Mouse (Mus musculus) cortical plate, adult 2 months (tissue): ENCODE measurements around the gene Nid2. TPM values are rescaled to one million over a fixed set of nuclear protein-coding genes. Genes with fewer than 3 reads are reported as not detected.

ENCODE experiments used
- H3K27ac ChIP-seq: fragments of 200-500 bp; 2 replicates; pipeline ENCODE4 v1.5.1; 2012; ENCODE audit warnings: low read length, control low read depth, inconsistent platforms; ENCODE audit not compliant: insufficient read depth
- H3K4me1 ChIP-seq: fragments of 200-500 bp; 2 replicates; pipeline ENCODE4 v1.6.1; 2011; ENCODE audit warnings: low read length; ENCODE audit not compliant: control insufficient read depth, insufficient read depth
- H3K4me3 ChIP-seq: fragments of 200-500 bp; 2 replicates; pipeline ENCODE4 v1.5.1; 2011; ENCODE audit warnings: mild to moderate bottlenecking, low read length, control low read depth; ENCODE audit not compliant: insufficient read depth
- CTCF ChIP-seq: fragments of 200-500 bp; IDR thresholded peaks from 2 replicates; pipeline ENCODE4 v1.5.1; 2011; ENCODE audit warnings: mild to moderate bottlenecking, control low read depth, low read length; ENCODE audit not compliant: insufficient read depth; ENCODE audit errors: extremely low read depth
- POLR2A ChIP-seq: fragments of 200-500 bp; IDR thresholded peaks from 2 replicates; pipeline ENCODE4 v1.6.1; 2011; ENCODE audit warnings: mild to moderate bottlenecking, low read length, control low read depth; ENCODE audit not compliant: insufficient read depth; ENCODE audit errors: extremely low read depth
- polyA plus RNA-seq: library from polyadenylated mRNA; depleted of rRNA; stranded (reverse); fragments of >200 nt; gene quantifications from 2 replicates; pipeline ENCODE4 v1.2.3, GENCODE M21; 2012; rRNA removed

Gene Nid2
- polyA plus RNA-seq, 1 experiment = 2.2 TPM

- TF ChIP-seq CTCF (no peak), POLR2A (no peak)
- H3K27ac ChIP-seq = no peak overlapping the region
- H3K4me1 ChIP-seq = peaks cover 1% of the 10 kb centered on the region; the same call in 1 of the 2 replicates
- H3K4me3 ChIP-seq = no peak overlapping the region
Measured at GRCm38 (mm10) chr14:19836289-19836688, 85.2 kb downstream of the Nid2 start.

GRCm38 (mm10) chr14:19839600-19840332, 88.7 kb downstream of the Nid2 start:
- Histone ChIP-seq H3K4me3 (peak overlapping the region; percentile 21; the same call in 1 of the 2 replicates), H3K4me1 (peaks cover 1% of the 10 kb centered on the region; the same call in 1 of the 2 replicates), H3K27ac (no peak overlapping the region)
- no peak for TF ChIP-seq POLR2A
- TF ChIP-seq CTCF = peak; percentile 73

- H3K27ac ChIP-seq = no peak overlapping the region
- no peak overlapping the region for H3K4me3 ChIP-seq
- H3K4me1 ChIP-seq = no peaks in the 10 kb centered on the region
- no peak for TF ChIP-seq POLR2A
- no peak for TF ChIP-seq CTCF
Measured at GRCm38 (mm10) chr14:19853471-19853870, 102.4 kb downstream of the Nid2 start.

GRCm38 (mm10) chr14:19858279-19858678, 107.2 kb downstream of the Nid2 start:
- Histone ChIP-seq H3K27ac (no peak overlapping the region), H3K4me1 (peaks cover 2% of the 10 kb centered on the region; the same call in 1 of the 2 replicates), H3K4me3 (no peak overlapping the region)
- TF ChIP-seq POLR2A (no peak), CTCF (no peak)

- Histone ChIP-seq H3K4me1 (peaks cover 2% of the 10 kb centered on the region; the same call in 1 of the 2 replicates), H3K27ac (peak overlapping the region; percentile 95), H3K4me3 (peak overlapping the region; percentile 75)
- TF ChIP-seq CTCF (no peak), POLR2A (no peak)
Measured at GRCm38 (mm10) chr14:19858808-19859776, 108.0 kb downstream of the Nid2 start.

- H3K27ac ChIP-seq = no peak overlapping the region
- TF ChIP-seq CTCF (no peak), POLR2A (no peak)
- no peak overlapping the region for H3K4me3 ChIP-seq
- peaks cover 2% of the 10 kb centered on the region; the same call in 1 of the 2 replicates for H3K4me1 ChIP-seq
Measured at GRCm38 (mm10) chr14:19860281-19860680, 109.2 kb downstream of the Nid2 start.

Other genes with a start within 250 kb of the Nid2 start
- 0.08 TPM in 1 of 2 replicates, not detected in the other for gene Gm2244, start 201.3 kb upstream of the Nid2 start, polyA plus RNA-seq
- 3.4 and 5.4 TPM in 2 replicates for gene Gm2237, start 166.1 kb upstream of the Nid2 start, polyA plus RNA-seq
- gene Gm5458, start 148.7 kb upstream of the Nid2 start, polyA plus RNA-seq = not detected in 2 replicates
- 61.1 and 62.5 TPM in 2 replicates for gene Rtraf, start 72.6 kb downstream of the Nid2 start, polyA plus RNA-seq
- 104 and 123 TPM in 2 replicates for gene Gng2, start 226.4 kb downstream of the Nid2 start, polyA plus RNA-seq